Mouse (Mus musculus) 3T3-L1 (cell line): ENCODE measurements at regions not wholly inside any gene's neighbourhood (a gene's known extent, or its start where the extent isn't known, plus 50 kb on each side); places are given as distances from the start of the nearest gene placed in this dataset.
"Not testable (repeated sequence)": the region's sequence is repeated elsewhere in the genome, so short reads cannot be mapped to it uniquely, and the experiment has no call there.

Experiments used
- DNase-seq: peaks from one replicate; pipeline ENCODE4 v3.0.0-alpha.2; 2015; ENCODE audit warnings: low read depth, low spot score

GRCm38 (mm10) chr4:22803665-22804064, 315.5 kb upstream of the Pou3f2 start:
- DNase-seq, result no peak

GRCm38 (mm10) chr4:22792826-22793225, 304.7 kb upstream of the Pou3f2 start:
- no peak for DNase-seq

- DNase-seq, result no peak
Measured at GRCm38 (mm10) chr4:22787866-22788265, 299.7 kb upstream of the Pou3f2 start.

GRCm38 (mm10) chr4:22763026-22763425, 274.9 kb upstream of the Pou3f2 start:
- DNase-seq, result not testable (repeated sequence)
